Mouse (Mus musculus): ENCODE results near the gene Slc47a2. TPM values are rescaled to one million over a fixed set of nuclear protein-coding genes. Genes with fewer than 3 reads are reported as not detected.

Gene Slc47a2
- polyA plus RNA-seq (2017; shearing (Covaris generic)) = not detected

GRCm38 (mm10) chr11:61342505-61343420, at the start of gene Slc47a2:
Gene Slc47a2 (minus strand): TSS chr11:61342860.

GRCm38 (mm10) chr11:61377881-61378613, 35.4 kb upstream of the Slc47a2 start, which contains the start of gene Slc47a1:
Gene Slc47a1 (minus strand): TSS chr11:61378345.

GRCm38 (mm10) chr11:61266551-61267533, 75.8 kb downstream of the Slc47a2 start, which contains the start of gene Aldh3a2:
Gene Aldh3a2 (minus strand): TSS chr11:61267464.

Other genes starting within 250 kb of the Slc47a2 start
- gene Tnfrsf13b, start 216.1 kb downstream of the Slc47a2 start, polyA plus RNA-seq (2017; shearing (Covaris generic)) = 25.0 TPM
- gene Usp22, start 167.8 kb downstream of the Slc47a2 start, polyA plus RNA-seq (2017; shearing (Covaris generic)) = 76.3 TPM
- not detected for gene Aldh3a1, start 135.3 kb downstream of the Slc47a2 start, polyA plus RNA-seq (2017; shearing (Covaris generic))
- gene Aldh3a2, start 75.4 kb downstream of the Slc47a2 start, polyA plus RNA-seq (2017; shearing (Covaris generic)) = 30.7 TPM
- not detected for gene Slc47a1, start 35.5 kb upstream of the Slc47a2 start, polyA plus RNA-seq (2017; shearing (Covaris generic))
- not detected for gene Rnf112, start 111.3 kb upstream of the Slc47a2 start, polyA plus RNA-seq (2017; shearing (Covaris generic))
- not detected for gene Mfap4, start 142.6 kb upstream of the Slc47a2 start, polyA plus RNA-seq (2017; shearing (Covaris generic))
- 14.4 TPM for gene Mapk7, start 151.5 kb upstream of the Slc47a2 start, polyA plus RNA-seq (2017; shearing (Covaris generic))
- 1.6 TPM for gene B9d1, start 162.3 kb upstream of the Slc47a2 start, polyA plus RNA-seq (2017; shearing (Covaris generic))
- 1.1 TPM for gene Epn2, start 236.8 kb upstream of the Slc47a2 start, polyA plus RNA-seq (2017; shearing (Covaris generic))